20 mouse cellular contexts compared by ENCODE assay signal in genomic region chr15:84536611-84537010, GRCm38 (mm10). TPM values are rescaled to one million over a fixed set of nuclear protein-coding genes. Genes with fewer than 3 reads are reported as not detected.
A peak's percentile ranks its signal among the peaks of the same experiment; 100 is the strongest.
DNase-seq lines count a peak whose midpoint lies in the region; ATAC-seq and TF ChIP-seq lines count a peak whose summit lies in the region.
"Had no signal": no experiment of that assay in that cellular context is flagged by ENCODE, and none has a peak within 500 bp of the region (broad histone marks: within the 10 kb centered on the region; RNA-seq: fewer than 3 reads in every experiment).

No protein-coding gene starts in this region.

- DNase-seq in cerebellum, postnatal 14 days: peak; percentile 84 to 87
- DNase-seq in spleen, adult 2 months (ENCODE audit: low read depth in 1 of 2, low spot score in 2 of 2): no peak
- DNase-seq in spleen, postnatal 14 days (ENCODE audit: low spot score in 2 of 2): no peak
- DNase-seq in heart, postnatal 10 days: no peak
- DNase-seq: adrenal gland, postnatal 25 days; cerebellum, adult 18-20 months; cerebellum, adult 8-10 months; cerebellum, adult 9-11 months; cerebellum, postnatal 36 days; embryo, embryonic 11 days had no signal

- no peak for ATAC-seq in cerebellum, adult (ENCODE audit: insufficient number of reproducible peaks, low FRiP score, low TSS enrichment)
- ATAC-seq: forebrain, embryonic 14.5 days; forebrain, embryonic 16.5 days had no signal

- H3K4me3 ChIP-seq in spleen, adult 2 months (ENCODE audit: extremely low read depth, insufficient read depth, insufficient read length): no peak overlapping the region
- no peak overlapping the region for H3K4me3 ChIP-seq in small intestine, adult 2 months (ENCODE audit: low read depth, low read length)
- H3K4me3 ChIP-seq: embryonic facial prominence, embryonic 13.5 days; embryonic facial prominence, embryonic 15.5 days; erythroblast, embryonic 14.5 days; forebrain, embryonic 10.5 days; forebrain, embryonic 12.5 days had no signal

- peak overlapping the region; percentile 61 for H3K27ac ChIP-seq in spleen, adult 2 months (ENCODE audit: insufficient read depth, low read length)
- H3K27ac ChIP-seq in small intestine, adult 2 months (ENCODE audit: insufficient read depth, low read depth, low read length): peak overlapping the region; percentile 16; the same call in 1 of the 2 replicates
- H3K27ac ChIP-seq: embryonic facial prominence, embryonic 13.5 days; embryonic facial prominence, embryonic 15.5 days; forebrain, embryonic 10.5 days; forebrain, embryonic 12.5 days had no signal

- no peak for TF ChIP-seq POLR2A in spleen, adult 2 months (IDR thresholded peaks at IDR 0.05; ENCODE audit: low read depth, low read length)
- TF ChIP-seq POLR2A in small intestine, adult 2 months (IDR thresholded peaks at IDR 0.05; ENCODE audit: low read depth, low read length): no peak

- TF ChIP-seq CTCF in spleen, adult 2 months (IDR thresholded peaks at IDR 0.05; ENCODE audit: extremely low read depth, insufficient read depth, insufficient read length, insufficient replicate concordance): no peak
- no peak for TF ChIP-seq CTCF in small intestine, adult 2 months (IDR thresholded peaks at IDR 0.05; ENCODE audit: extremely low read depth, insufficient read length, insufficient replicate concordance, low read depth, low read length)

- intact Hi-C loops in heart, postnatal 10 days (cut with DNase I): loop anchor here (5.0 kb wide), 2 partner anchors 76 to 96 kb away; no protein-coding TSS in a partner anchor

- no peaks in the 10 kb centered on the region for H3K27me3 ChIP-seq in spleen, adult 2 months (ENCODE audit: control insufficient read depth, insufficient read depth, low read length)
- no peaks in the 10 kb centered on the region for H3K27me3 ChIP-seq in small intestine, adult 2 months (ENCODE audit: control insufficient read depth, insufficient read depth, low read length)
- H3K27me3 ChIP-seq: embryonic facial prominence, embryonic 13.5 days; embryonic facial prominence, embryonic 15.5 days had no signal

- 90% methylated on average over 9 of the region's 9 CpGs for WGBS in spleen, adult 2 months
- 90% methylated on average over 9 of the region's 9 CpGs for WGBS in small intestine, adult 2 months

- peaks cover 5% of the 10 kb centered on the region; the same call in 1 of the 2 replicates for H3K4me1 ChIP-seq in spleen, adult 2 months (ENCODE audit: control insufficient read depth, insufficient read depth, insufficient read length)
- H3K4me1 ChIP-seq in small intestine, adult 2 months (ENCODE audit: control insufficient read depth, insufficient read depth, insufficient read length, low read length): peaks cover 2% of the 10 kb centered on the region; the same call in 1 of the 2 replicates
- H3K4me1 ChIP-seq: embryonic facial prominence, embryonic 13.5 days; embryonic facial prominence, embryonic 15.5 days had no signal

- no peaks in the 10 kb centered on the region for H3K36me3 ChIP-seq in spleen, adult 2 months (ENCODE audit: control insufficient read depth, insufficient read depth, low read length)
- H3K36me3 ChIP-seq in small intestine, adult 2 months (ENCODE audit: control insufficient read depth, insufficient read depth, low read length): no peaks in the 10 kb centered on the region
- H3K36me3 ChIP-seq: embryonic facial prominence, embryonic 13.5 days; embryonic facial prominence, embryonic 15.5 days; forebrain, embryonic 10.5 days; forebrain, embryonic 12.5 days had no signal

RNA-seq across cellular contexts. Expression of gene Rtl6, which starts 21.0 kb away (rescaled TPM):
- 9.0 and 11.8 TPM in 2 replicates for polyA plus RNA-seq in spleen, adult 2 months (2012; rRNA removed)
- 2.1 and 2.9 TPM in 2 replicates for polyA plus RNA-seq in small intestine, adult 2 months (2012; rRNA removed)
- 1 to 10 TPM; 7.9 to 9.2 TPM for total RNA-seq in heart, postnatal 10 days (2021)
- total RNA-seq: MEL had no signal
- polyA plus RNA-seq: erythroblast, embryonic 14.5 days had no signal

Comparison
In these comparisons a context has a peak if more than half of its experiments do, and no peak if none do; other contexts are left out.
1. DNase-seq: peak in cerebellum, postnatal 14 days (2 of 2); none in spleen, adult 2 months (0 of 2), spleen, postnatal 14 days (0 of 2) and heart, postnatal 10 days (0 of 2).